ENCODE assay signal across 8 mouse cellular contexts in genomic region chr12:104864439-104865165, GRCm38 (mm10). TPM values are rescaled to one million over a fixed set of nuclear protein-coding genes. Genes with fewer than 3 reads are reported as not detected.
DNase-seq lines count a peak whose midpoint lies in the region; ATAC-seq lines count a peak whose summit lies in the region.

Gene Clmn, minus strand, starts transcription at chr12:104865076.

- intact Hi-C loops in left cerebral cortex, postnatal 36 days (cut with DNase I), result no loop called here

- no peaks in the 10 kb centered on the region for H3K27me3 ChIP-seq in intestine, embryonic 14.5 days (replicated peaks; ENCODE audit: control insufficient read depth, insufficient read depth, low read length)
- H3K27me3 ChIP-seq in midbrain, embryonic 14.5 days (ENCODE audit: control insufficient read depth, insufficient read depth, low read length), result no peaks in the 10 kb centered on the region

- peak within 1 kb of the TSS; percentile 80 for H3K9ac ChIP-seq in intestine, embryonic 14.5 days (ENCODE audit: low read length)
- H3K9ac ChIP-seq in midbrain, embryonic 14.5 days (replicated peaks; ENCODE audit: low read length), result peak within 1 kb of the TSS; percentile 77

- peak within 1 kb of the TSS; percentile 93 for H3K4me2 ChIP-seq in intestine, embryonic 14.5 days (ENCODE audit: low read length)
- H3K4me2 ChIP-seq in midbrain, embryonic 14.5 days (ENCODE audit: low read length), result peak within 1 kb of the TSS; percentile 85

- peak; percentile 59 for ATAC-seq in intestine, embryonic 14.5 days (replicated peaks; ENCODE audit: low FRiP score, low TSS enrichment, low read depth)
- ATAC-seq in midbrain, embryonic 14.5 days (ENCODE audit: low FRiP score, low TSS enrichment), result peak; percentile 66

- H3K27ac ChIP-seq in intestine, embryonic 14.5 days (ENCODE audit: low read depth), result peak within 1 kb of the TSS; percentile 43
- H3K27ac ChIP-seq in midbrain, embryonic 14.5 days (replicated peaks; ENCODE audit: low read depth, low read length), result peak within 1 kb of the TSS; percentile 63

- H3K4me3 ChIP-seq in intestine, embryonic 14.5 days (ENCODE audit: low read depth, low read length), result peak within 1 kb of the TSS; percentile 77
- H3K4me3 ChIP-seq in midbrain, embryonic 14.5 days (replicated peaks; ENCODE audit: low read depth, low read length), result peak within 1 kb of the TSS; percentile 69

- 1% methylated on average over 42 of the region's 80 CpGs for WGBS in intestine, embryonic 14.5 days
- WGBS in midbrain, embryonic 14.5 days, result 1% methylated on average over 57 of the region's 80 CpGs

- no peaks in the 10 kb centered on the region for H3K36me3 ChIP-seq in intestine, embryonic 14.5 days (ENCODE audit: control insufficient read depth, insufficient read depth, low read length)
- no peaks in the 10 kb centered on the region for H3K36me3 ChIP-seq in midbrain, embryonic 14.5 days (ENCODE audit: control insufficient read depth, insufficient read depth, low read length)

- peaks cover 5% of the 10 kb centered on the region; the same call in 1 of the 2 replicates for H3K4me1 ChIP-seq in intestine, embryonic 14.5 days (replicated peaks; ENCODE audit: control insufficient read depth, insufficient read depth, low read length)
- H3K4me1 ChIP-seq in midbrain, embryonic 14.5 days (ENCODE audit: control insufficient read depth, insufficient read depth, low read length), result peaks cover 8% of the 10 kb centered on the region; the same call in 1 of the 2 replicates

- DNase-seq in cerebellum, postnatal 25 days, result peak; percentile 34 to 58
- DNase-seq in cerebellum, adult 8-10 months, result no peak
- DNase-seq in adrenal gland, postnatal 14 days, result peak; percentile 67
- peak in 1 of 2 experiments; percentile 57 for DNase-seq in frontal cortex, adult 2 months (ENCODE audit: extremely low spot score in 1 of 2, low spot score in 1 of 2)
- DNase-seq in intestine, embryonic 14.5 days (ENCODE audit: low spot score), result peak; percentile 77
- DNase-seq in left cerebral cortex, postnatal 36 days (ENCODE audit: low spot score in 2 of 2), result peak; percentile 52 to 57
- DNase-seq in midbrain, embryonic 14.5 days, result peak; percentile 70
- no peak for DNase-seq in T-cell, adult 2 months (ENCODE audit: low spot score)

- 0 out of 2 replicates have a peak, but pooled peaks cover 2% of the 10 kb centered on the region for H3K9me3 ChIP-seq in intestine, embryonic 14.5 days (ENCODE audit: control insufficient read depth, low read length)
- H3K9me3 ChIP-seq in midbrain, embryonic 14.5 days (ENCODE audit: control insufficient read depth, low read length), result no peaks in the 10 kb centered on the region; the same call in 1 of the 2 replicates

RNA-seq across cellular contexts. Expression of gene Clmn, which starts in this region (rescaled TPM):
- total RNA-seq in adrenal gland, postnatal 14 days (2021), result 7.5 and 14.3 TPM in 2 replicates
- 12.9 and 14.4 TPM in 2 replicates for polyA plus RNA-seq in frontal cortex, adult 2 months (2012; rRNA removed)
- polyA plus RNA-seq in intestine, embryonic 14.5 days (2014; fragmentation: Nextera tagmentation; extraction: Ambion mirVana), result 3.4 and 4.0 TPM in 2 replicates
- total RNA-seq in left cerebral cortex, postnatal 36 days (2021), result 10 to 100 TPM; 45.7 to 53.7 TPM
- polyA plus RNA-seq in midbrain, embryonic 14.5 days (2014; fragmentation: Nextera tagmentation; extraction: Ambion mirVana), result 0.81 and 0.99 TPM in 2 replicates

Comparison
In these comparisons a context has a peak if more than half of its experiments do, and no peak if none do; other contexts are left out.
1. DNase-seq: peak in cerebellum, postnatal 25 days (2 of 2), adrenal gland, postnatal 14 days (single experiment), intestine, embryonic 14.5 days (single experiment) and left cerebral cortex, postnatal 36 days (2 of 2); none in cerebellum, adult 8-10 months (single experiment) and T-cell, adult 2 months (single experiment).
2. Peak in DNase-seq, ATAC-seq, H3K4me3 ChIP-seq, H3K27ac ChIP-seq, H3K9ac ChIP-seq and H3K4me2 ChIP-seq in midbrain, embryonic 14.5 days; RNA of the gene not detected or under 1 TPM.